Mouse (Mus musculus) gastrocnemius, postnatal 10 days (tissue): Measurements from ENCODE around the gene Galnt6. TPM values are rescaled to one million over a fixed set of nuclear protein-coding genes. Genes with fewer than 3 reads are reported as not detected.

ENCODE experiments used
- DNase-seq: peaks from one replicate; pipeline ENCODE4 v3.0.0; 2021; ENCODE audit warnings: mixed read lengths
- microRNA-seq, 2 experiments: library from miRNA; unstranded; fragments of <30 nt; microRNA quantifications; one replicate each; pipeline ENCODE4 v1.2.0; 2021
- total RNA-seq, 2 experiments: library from RNA; stranded (reverse); gene quantifications; 2 replicates each; pipeline ENCODE4 v1.2.3; 2021

Gene Galnt6
- total RNA-seq, 2 experiments from 2014 or later = 0.23 to 1.6 TPM

GRCm38 (mm10) chr15:100651610-100652009, 77.6 kb downstream of the Galnt6 start:
- DNase-seq = no peak

GRCm38 (mm10) chr15:100650111-100650510, 79.1 kb downstream of the Galnt6 start:
- DNase-seq = no peak

GRCm38 (mm10) chr15:100646161-100646560, 83.0 kb downstream of the Galnt6 start:
- no peak for DNase-seq

- no peak for DNase-seq
Observed at GRCm38 (mm10) chr15:100642451-100642850, 86.7 kb downstream of the Galnt6 start.

Small RNA genes lying within 50 kb of the gene (microRNA-seq; reads per million reads assigned to microRNA genes)
- 0 reads per million in 2 experiments for gene Mir6961

Other genes with a start within 250 kb of the Galnt6 start
- gene Csrnp2, start 233.9 kb downstream of the Galnt6 start, total RNA-seq = 1 to 10 TPM; 2.6 to 4.4 TPM
- gene Tfcp2, start 177.4 kb downstream of the Galnt6 start, total RNA-seq = 10 to 100 TPM; 13.1 to 16.1 TPM
- 10 to 100 TPM; 11.1 to 13.2 TPM for gene Pou6f1, start 129.4 kb downstream of the Galnt6 start, total RNA-seq
- 10 to 100 TPM; 64.8 to 67.8 TPM for gene Dazap2, start 114.0 kb downstream of the Galnt6 start, total RNA-seq
- gene Smagp, start 92.4 kb downstream of the Galnt6 start, total RNA-seq = 1 to 10 TPM; 6.5 to 8.6 TPM
- gene Bin2, start 59.8 kb downstream of the Galnt6 start, total RNA-seq = 1 to 10 TPM in 1 of 2 experiments, under 1 TPM in 1; 0.59 to 2.0 TPM
- gene Cela1, start 41.5 kb downstream of the Galnt6 start, total RNA-seq = 1 to 10 TPM in 1 of 2 experiments, not detected in 1; 1.2 TPM
- gene Slc4a8, start 32.4 kb upstream of the Galnt6 start, total RNA-seq = 1 to 10 TPM; 1.7 to 2.4 TPM
- gene Scn8a, start 140.5 kb upstream of the Galnt6 start, total RNA-seq = under 1 TPM; 0.72 to 0.92 TPM